In genomic region chr13:52223098-52223962, GRCm38 (mm10) we compare ENCODE assay signal across 7 mouse cellular contexts.
DNase-seq lines count a peak whose midpoint lies in the region; ATAC-seq and TF ChIP-seq lines count a peak whose summit lies in the region.

No protein-coding gene starts in this region.

- no peak overlapping the region for H3K4me3 ChIP-seq in embryonic facial prominence, embryonic 10.5 days
- no peak overlapping the region for H3K4me3 ChIP-seq in heart, embryonic 13.5 days
- H3K4me3 ChIP-seq in kidney, embryonic 15.5 days (replicated peaks) = no peak overlapping the region
- no peak overlapping the region for H3K4me3 ChIP-seq in lung, embryonic 14.5 days (ENCODE audit: low read depth, low read length)
- no peak overlapping the region for H3K4me3 ChIP-seq in neural tube, embryonic 15.5 days (replicated peaks)

- H3K36me3 ChIP-seq in embryonic facial prominence, embryonic 10.5 days (replicated peaks) = no peaks in the 10 kb centered on the region
- H3K36me3 ChIP-seq in heart, embryonic 13.5 days = no peaks in the 10 kb centered on the region
- H3K36me3 ChIP-seq in kidney, embryonic 15.5 days = no peaks in the 10 kb centered on the region
- no peaks in the 10 kb centered on the region for H3K36me3 ChIP-seq in lung, embryonic 14.5 days (ENCODE audit: insufficient read depth)
- no peaks in the 10 kb centered on the region for H3K36me3 ChIP-seq in neural tube, embryonic 15.5 days

- peak overlapping the region; percentile 59; the same call in 1 of the 2 replicates for H3K9ac ChIP-seq in heart, embryonic 13.5 days
- no peak overlapping the region for H3K9ac ChIP-seq in kidney, embryonic 15.5 days
- no peak overlapping the region for H3K9ac ChIP-seq in lung, embryonic 14.5 days
- no peak overlapping the region for H3K9ac ChIP-seq in neural tube, embryonic 15.5 days (replicated peaks)

- peaks cover 5% of the 10 kb centered on the region; the same call in 1 of the 2 replicates for H3K9me3 ChIP-seq in embryonic facial prominence, embryonic 10.5 days
- no peaks in the 10 kb centered on the region for H3K9me3 ChIP-seq in heart, embryonic 13.5 days
- no peaks in the 10 kb centered on the region for H3K9me3 ChIP-seq in kidney, embryonic 15.5 days (replicated peaks)
- no peaks in the 10 kb centered on the region for H3K9me3 ChIP-seq in lung, embryonic 14.5 days (ENCODE audit: low read depth, low read length)
- 0 out of 2 replicates have a peak, but pooled peaks cover 3% of the 10 kb centered on the region for H3K9me3 ChIP-seq in neural tube, embryonic 15.5 days (replicated peaks)

- 0 out of 2 replicates have a peak overlapping the region, but pooled peaks have one; percentile 3 for H3K4me2 ChIP-seq in heart, embryonic 13.5 days
- H3K4me2 ChIP-seq in kidney, embryonic 15.5 days = no peak overlapping the region
- H3K4me2 ChIP-seq in lung, embryonic 14.5 days = no peak overlapping the region
- H3K4me2 ChIP-seq in neural tube, embryonic 15.5 days = no peak overlapping the region

- peaks cover 41% of the 10 kb centered on the region for H3K27me3 ChIP-seq in embryonic facial prominence, embryonic 10.5 days (replicated peaks; ENCODE audit: low read depth, poor library complexity, severe bottlenecking)
- H3K27me3 ChIP-seq in heart, embryonic 13.5 days (replicated peaks) = no peaks in the 10 kb centered on the region; the same call in 1 of the 2 replicates
- H3K27me3 ChIP-seq in kidney, embryonic 15.5 days = no peaks in the 10 kb centered on the region
- H3K27me3 ChIP-seq in lung, embryonic 14.5 days (ENCODE audit: insufficient read depth, low read length) = no peaks in the 10 kb centered on the region
- 0 out of 2 replicates have a peak, but pooled peaks cover 9% of the 10 kb centered on the region for H3K27me3 ChIP-seq in neural tube, embryonic 15.5 days (replicated peaks)

- peak overlapping the region; percentile 73 for H3K27ac ChIP-seq in embryonic facial prominence, embryonic 10.5 days (replicated peaks)
- peak overlapping the region; percentile 16 for H3K27ac ChIP-seq in heart, embryonic 13.5 days (replicated peaks)
- H3K27ac ChIP-seq in kidney, embryonic 15.5 days = no peak overlapping the region
- H3K27ac ChIP-seq in lung, embryonic 14.5 days (ENCODE audit: low read depth) = peak overlapping the region; percentile 76; the same call in 1 of the 2 replicates
- H3K27ac ChIP-seq in neural tube, embryonic 15.5 days (replicated peaks) = no peak overlapping the region

- peaks cover 25% of the 10 kb centered on the region for H3K4me1 ChIP-seq in embryonic facial prominence, embryonic 10.5 days
- H3K4me1 ChIP-seq in heart, embryonic 13.5 days = peaks cover 21% of the 10 kb centered on the region
- peaks cover 19% of the 10 kb centered on the region for H3K4me1 ChIP-seq in kidney, embryonic 15.5 days
- peaks cover 12% of the 10 kb centered on the region for H3K4me1 ChIP-seq in lung, embryonic 14.5 days (ENCODE audit: insufficient read depth)
- H3K4me1 ChIP-seq in neural tube, embryonic 15.5 days = peaks cover 9% of the 10 kb centered on the region

- peak; percentile 8 to 31 for DNase-seq in CD8-positive naive resting alpha-beta T cell, adult 2 months (ENCODE audit: low read depth in 2 of 2, low spot score in 2 of 2)
- DNase-seq in T-cell, adult 2 months (ENCODE audit: low spot score) = peak; percentile 27
- peak; percentile 38 for DNase-seq in embryonic facial prominence, embryonic 10.5 days (ENCODE audit: low spot score)
- DNase-seq in lung, embryonic 14.5 days = peak; percentile 74

- peak; percentile 80 for TF ChIP-seq CTCF in lung, embryonic 14.5 days (IDR thresholded peaks at IDR 0.05; ENCODE audit: low read depth)

- ATAC-seq in heart, embryonic 13.5 days (ENCODE audit: extremely low read depth, insufficient number of reproducible peaks, low FRiP score, low TSS enrichment) = 0 out of 2 replicates have a peak, but pooled peaks have one; percentile 25
- ATAC-seq in kidney, embryonic 15.5 days (replicated peaks; ENCODE audit: low FRiP score) = peak; percentile 25; the same call in 1 of the 2 replicates
- ATAC-seq in lung, embryonic 14.5 days (ENCODE audit: insufficient read depth) = peak; percentile 28; the same call in 1 of the 2 replicates
- peak; percentile 38; the same call in 1 of the 2 replicates for ATAC-seq in neural tube, embryonic 15.5 days (ENCODE audit: low FRiP score)

- 40% methylated on average over 6 of the region's 6 CpGs for WGBS in embryonic facial prominence, embryonic 10.5 days
- 40% methylated on average over 6 of the region's 6 CpGs for WGBS in heart, embryonic 13.5 days
- 68% methylated on average over 6 of the region's 6 CpGs for WGBS in kidney, embryonic 15.5 days
- 49% methylated on average over 6 of the region's 6 CpGs for WGBS in lung, embryonic 14.5 days
- WGBS in neural tube, embryonic 15.5 days = 41% methylated on average over 6 of the region's 6 CpGs

Comparison
In these comparisons a context has a peak if more than half of its experiments do, and no peak if none do; other contexts are left out.
1. DNase-seq: peak in every context shown above with its lines; median percentile 74 in lung, embryonic 14.5 days; 38 in embryonic facial prominence, embryonic 10.5 days; 27 in T-cell, adult 2 months; 20 in CD8-positive naive resting alpha-beta T cell, adult 2 months.
2. H3K27ac ChIP-seq: peak in embryonic facial prominence, embryonic 10.5 days (single experiment), heart, embryonic 13.5 days (single experiment) and lung, embryonic 14.5 days (single experiment); none in kidney, embryonic 15.5 days (single experiment) and neural tube, embryonic 15.5 days (single experiment).
3. Peak in every context shown above with its lines, with median percentiles within 50 percentile points of each other: ATAC-seq.